Mouse (Mus musculus): Measurements from ENCODE around the gene Clcf1. TPM values are rescaled to one million over a fixed set of nuclear protein-coding genes. Genes with fewer than 3 reads are reported as not detected.

Gene Clcf1
- total RNA-seq, 2 experiments from 2014 or later, result 0.15 TPM; not detected in 1

DNA sequence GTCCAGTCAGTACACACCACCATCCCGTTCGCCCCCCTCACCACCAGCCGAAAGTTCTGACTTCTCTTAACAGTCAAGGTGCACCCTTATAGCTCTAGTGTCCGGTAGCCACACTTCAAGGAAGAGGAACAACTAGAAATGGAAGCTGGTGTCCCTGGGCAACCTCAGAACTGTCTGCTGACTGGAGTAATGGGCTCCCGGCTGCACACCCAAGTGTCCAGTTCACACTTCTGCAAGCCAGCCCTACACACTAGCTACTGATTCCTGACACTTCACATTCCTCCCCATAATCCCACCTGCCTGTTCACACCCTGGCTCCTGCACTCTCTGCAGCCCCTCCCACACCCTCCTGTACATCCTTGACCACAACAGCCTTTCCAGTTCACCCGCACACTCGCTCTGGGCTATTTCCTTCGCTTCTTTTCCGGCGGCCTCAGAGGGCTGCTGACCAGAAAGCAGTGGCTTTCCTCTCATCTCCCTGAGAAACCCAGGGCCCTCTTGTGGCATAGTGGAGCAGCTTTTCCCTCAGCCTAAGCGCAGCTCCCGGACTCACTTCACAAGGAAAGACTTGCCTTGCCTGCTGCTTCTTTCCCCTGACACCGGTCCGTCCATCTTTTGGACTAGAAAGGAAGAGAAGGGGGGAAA, 2.1 kb downstream of the Clcf1 start:
- no peak for ATAC-seq (replicated peaks; ENCODE audit: low FRiP score, poor library complexity, severe bottlenecking)

DNA sequence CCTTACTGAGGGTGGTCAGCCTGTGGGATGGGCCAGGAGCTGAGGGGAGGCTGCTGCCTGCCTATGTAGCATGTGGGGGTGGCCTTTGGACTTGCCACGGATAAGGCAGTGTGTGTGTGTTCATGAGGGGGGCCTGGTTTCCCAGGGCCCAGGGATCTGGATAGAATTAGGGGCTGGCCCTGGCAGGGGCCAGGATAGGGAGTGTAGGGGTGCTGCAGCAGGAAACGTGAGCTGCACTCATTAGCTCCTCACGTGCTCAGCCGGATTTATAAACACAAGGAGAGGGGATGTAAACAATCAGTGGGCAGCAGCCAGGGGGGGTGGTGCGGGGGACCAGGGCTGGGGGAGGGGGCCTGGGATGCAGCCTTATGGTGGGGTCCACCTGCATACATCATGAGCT, 3.1 kb downstream of the Clcf1 start:
- no peak for ATAC-seq (replicated peaks; ENCODE audit: low FRiP score, poor library complexity, severe bottlenecking)

DNA sequence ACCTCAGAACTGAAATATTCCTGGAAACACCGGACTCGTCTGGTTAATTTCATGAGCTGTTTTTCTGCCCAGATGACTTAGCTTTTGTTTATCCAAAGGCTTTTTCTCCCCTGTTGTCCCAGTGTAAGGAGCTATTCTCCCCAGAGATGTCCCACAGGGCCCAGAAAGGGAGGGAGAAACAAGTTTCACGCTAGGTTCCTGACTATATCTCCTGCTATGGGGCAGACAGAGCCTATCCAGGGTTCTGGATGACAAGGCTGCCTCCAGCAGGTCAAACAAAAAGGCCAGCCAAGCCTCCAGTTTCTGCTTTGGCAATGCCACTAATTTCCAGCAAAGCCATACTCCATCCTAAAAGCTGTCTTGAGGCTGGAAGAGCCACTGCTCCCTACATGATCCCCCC, 3.8 kb downstream of the Clcf1 start:
- ATAC-seq (replicated peaks; ENCODE audit: low FRiP score, poor library complexity, severe bottlenecking), result no peak

DNA sequence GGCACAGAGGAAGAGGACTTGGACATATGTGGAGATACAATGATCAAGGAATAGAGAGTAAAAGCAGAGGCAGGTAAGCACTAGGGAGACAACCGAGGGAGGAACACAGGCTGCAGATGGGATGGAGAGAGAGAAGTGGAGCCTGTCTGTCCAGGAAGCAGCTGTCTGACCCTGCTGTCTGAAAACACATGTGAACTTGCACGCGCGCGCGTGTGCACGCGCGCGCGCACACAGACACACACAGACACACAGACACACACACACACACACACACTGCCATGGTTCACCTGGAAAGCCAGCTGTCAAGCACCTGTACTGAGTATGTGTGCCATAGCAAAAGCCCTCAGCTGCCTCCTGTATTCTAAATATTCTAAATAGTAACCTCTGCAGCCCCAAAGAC, 4.3 kb downstream of the Clcf1 start:
- ATAC-seq (replicated peaks; ENCODE audit: low FRiP score, poor library complexity, severe bottlenecking), result no peak

DNA sequence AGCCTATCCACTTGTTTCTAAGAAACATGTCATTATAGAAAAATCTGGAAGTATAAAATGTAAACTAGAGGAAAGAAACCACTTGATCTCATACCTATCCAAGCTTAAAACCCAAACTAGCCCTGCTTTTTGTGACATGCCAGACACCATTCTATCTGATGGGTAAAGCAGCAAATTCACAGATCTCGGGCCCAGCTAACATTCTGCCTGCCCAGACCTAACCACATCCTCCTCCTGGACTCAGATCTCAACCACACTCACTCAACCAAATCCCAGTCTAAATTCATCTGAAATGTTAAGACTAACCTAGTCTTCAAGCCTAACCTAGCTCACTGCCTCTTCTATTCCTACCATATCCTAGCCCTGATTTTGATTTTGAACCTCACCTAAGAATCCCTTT, 4.7 kb downstream of the Clcf1 start:
- ATAC-seq (replicated peaks; ENCODE audit: low FRiP score, poor library complexity, severe bottlenecking), result no peak

DNA sequence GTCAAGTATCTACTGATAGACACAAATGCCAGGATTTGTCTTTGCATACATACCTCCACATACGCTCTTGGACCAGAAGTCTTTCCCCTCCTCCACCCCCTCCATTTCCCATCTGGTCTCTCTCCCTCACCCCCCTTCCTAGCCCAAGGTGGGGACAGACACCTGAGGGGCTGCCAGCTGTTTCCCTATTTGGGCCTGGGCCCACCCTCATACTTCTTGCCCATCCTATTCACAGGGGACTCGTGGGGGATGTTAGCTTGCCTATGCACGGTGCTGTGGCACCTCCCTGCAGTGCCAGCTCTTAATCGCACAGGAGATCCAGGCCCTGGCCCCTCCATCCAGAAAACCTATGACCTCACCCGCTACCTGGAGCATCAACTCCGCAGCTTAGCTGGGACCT, 5.9 kb downstream of the Clcf1 start:
- no peak for ATAC-seq (replicated peaks; ENCODE audit: low FRiP score, poor library complexity, severe bottlenecking)

DNA sequence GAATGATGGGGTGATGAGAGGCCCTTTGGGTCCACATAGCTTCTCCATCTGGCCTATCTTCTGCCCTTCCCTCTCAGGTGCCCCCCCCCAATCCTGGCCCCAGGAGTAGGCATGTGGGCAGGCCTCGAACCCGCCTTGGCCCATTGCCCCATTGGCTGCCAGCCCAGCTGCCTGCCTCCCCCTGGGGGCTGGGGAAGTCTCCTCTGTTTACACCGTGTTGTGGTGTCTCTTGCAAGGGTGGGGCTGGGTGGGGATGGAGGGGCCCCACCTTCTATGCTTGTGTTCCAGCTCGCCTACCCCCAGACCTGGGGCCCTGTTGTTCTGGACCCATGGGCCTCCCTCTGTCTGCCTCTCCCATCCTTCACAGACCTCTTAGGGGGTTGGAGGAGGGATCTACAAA, 6.4 kb downstream of the Clcf1 start:
- ATAC-seq (replicated peaks; ENCODE audit: low FRiP score, poor library complexity, severe bottlenecking), result no peak

DNA sequence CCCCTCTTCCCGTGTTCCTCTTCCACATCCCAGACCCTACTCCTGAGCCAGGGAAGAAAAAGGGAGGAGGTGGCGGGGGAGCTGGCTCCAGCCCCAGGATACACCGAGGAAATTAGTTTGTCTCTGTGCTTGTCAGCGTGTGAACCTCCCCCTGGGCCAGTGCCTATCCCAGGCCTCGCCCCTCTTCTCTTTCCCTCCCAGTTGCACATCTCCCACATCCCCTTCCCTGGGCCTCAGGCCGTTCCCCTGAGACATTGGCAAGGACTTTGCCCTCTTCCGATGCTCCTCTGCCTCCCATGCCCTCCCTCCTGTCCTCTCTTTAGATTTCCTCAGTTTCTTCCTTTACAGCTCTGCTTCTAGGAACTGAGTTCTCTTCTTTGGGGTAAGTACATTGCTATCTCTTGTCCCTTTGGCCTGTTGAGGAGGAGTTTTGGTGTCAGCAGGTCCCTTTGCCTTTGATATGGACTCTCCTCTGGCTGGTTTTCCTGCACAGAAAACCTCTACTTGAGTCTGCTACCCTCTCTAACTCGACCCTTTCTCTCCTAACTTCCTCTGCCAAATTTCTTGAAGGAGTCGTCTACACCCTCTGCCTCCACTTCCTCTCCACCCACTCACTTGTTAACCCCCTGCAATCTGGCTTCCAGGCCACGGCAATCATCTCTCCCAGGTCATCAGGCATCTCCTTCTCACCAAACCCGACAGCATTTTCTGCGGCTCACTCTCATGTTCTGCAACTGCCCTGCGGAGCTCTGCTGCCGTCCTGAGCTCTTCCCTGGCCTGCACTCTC, 7.1 kb downstream of the Clcf1 start:
- ATAC-seq (replicated peaks; ENCODE audit: low FRiP score, poor library complexity, severe bottlenecking), result no peak

DNA sequence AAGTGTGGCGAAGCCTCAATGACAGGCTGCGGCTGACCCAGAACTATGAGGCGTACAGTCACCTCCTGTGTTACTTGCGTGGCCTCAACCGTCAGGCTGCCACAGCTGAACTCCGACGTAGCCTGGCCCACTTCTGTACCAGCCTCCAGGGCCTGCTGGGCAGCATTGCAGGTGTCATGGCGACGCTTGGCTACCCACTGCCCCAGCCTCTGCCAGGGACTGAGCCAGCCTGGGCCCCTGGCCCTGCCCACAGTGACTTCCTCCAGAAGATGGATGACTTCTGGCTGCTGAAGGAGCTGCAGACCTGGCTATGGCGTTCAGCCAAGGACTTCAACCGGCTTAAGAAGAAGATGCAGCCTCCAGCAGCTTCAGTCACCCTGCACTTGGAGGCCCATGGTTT, 8.1 kb downstream of the Clcf1 start:
- ATAC-seq (replicated peaks; ENCODE audit: low FRiP score, poor library complexity, severe bottlenecking), result no peak

DNA sequence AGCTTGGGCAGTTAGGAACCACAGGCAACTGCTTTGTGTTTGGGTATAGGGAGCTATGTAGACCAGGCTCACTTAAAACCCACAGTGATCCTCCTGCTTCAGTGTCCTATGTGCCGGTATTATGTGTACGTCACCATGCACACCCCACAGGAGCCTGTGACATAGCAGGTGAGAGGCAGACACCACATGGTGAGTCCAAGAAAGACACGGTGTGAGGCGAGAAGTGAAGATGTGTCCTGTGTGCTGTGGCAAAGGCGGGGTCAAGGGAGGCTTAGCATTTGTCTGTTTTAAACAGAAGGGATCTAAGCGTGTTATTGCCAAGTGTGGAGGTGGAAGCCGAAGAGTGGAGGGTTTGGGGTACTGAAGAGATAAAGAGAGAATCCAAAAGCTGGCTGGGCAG, 12.7 kb downstream of the Clcf1 start:
- no peak for ATAC-seq (replicated peaks; ENCODE audit: low FRiP score, poor library complexity, severe bottlenecking)

DNA sequence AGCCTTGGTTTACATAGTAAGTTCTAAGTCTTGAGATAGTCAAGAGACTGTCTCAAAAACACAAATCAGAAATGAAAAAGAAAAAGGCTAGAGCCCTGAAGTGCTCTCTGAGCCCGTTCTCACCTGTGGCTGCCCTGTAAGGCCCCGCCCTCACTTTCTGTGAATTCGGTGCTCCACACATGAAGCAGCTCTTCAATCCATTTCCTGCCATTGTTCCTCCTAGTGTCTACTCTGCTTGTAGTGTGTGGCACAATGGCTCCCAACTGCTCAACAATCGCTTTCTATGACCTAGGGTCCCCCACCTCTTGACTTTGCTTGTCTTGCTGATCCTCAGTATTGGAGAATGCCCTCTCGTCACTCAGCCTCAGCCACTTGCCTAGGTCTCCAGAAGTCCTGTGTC, 13.4 kb downstream of the Clcf1 start:
- no peak for ATAC-seq (replicated peaks; ENCODE audit: low FRiP score, poor library complexity, severe bottlenecking)

DNA sequence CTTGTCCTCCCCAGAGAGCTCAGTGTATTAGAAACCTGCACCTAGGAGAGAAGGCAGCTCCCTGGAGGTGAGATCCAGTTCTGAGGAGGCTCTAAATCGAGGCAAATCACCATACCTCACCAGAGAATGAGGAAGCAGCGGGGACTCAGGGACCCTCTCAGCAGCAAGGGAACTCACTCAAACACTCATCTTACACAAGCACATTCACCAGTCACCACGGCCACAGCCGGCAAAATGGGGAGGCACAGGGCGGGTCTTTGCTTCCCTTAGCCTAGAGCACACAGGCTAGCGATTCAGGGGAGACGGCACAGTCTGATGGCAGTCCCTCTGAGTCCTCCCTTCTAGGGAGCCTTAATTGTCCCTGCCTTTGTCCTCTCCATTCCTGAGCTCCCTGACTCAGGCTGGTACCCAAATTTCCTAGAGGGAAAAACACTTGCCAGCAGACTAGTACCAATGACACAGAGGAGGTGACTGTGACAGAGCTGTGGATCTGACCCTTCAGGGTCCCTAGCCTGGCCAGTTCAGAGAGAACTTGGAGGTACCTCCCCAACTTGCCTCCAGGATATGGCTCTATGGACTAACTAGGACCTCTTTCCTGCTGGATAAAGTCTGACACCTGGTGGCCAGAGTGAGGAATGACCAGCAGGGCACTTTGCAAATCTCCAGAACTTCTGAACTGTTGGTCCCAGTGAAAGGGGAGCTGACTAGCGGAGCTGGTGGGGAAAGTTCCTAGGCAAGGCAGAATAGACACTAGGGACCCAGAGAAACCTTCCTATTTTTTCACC, 14.0 kb downstream of the Clcf1 start:
- peak; percentile 52 for ATAC-seq (replicated peaks; ENCODE audit: low FRiP score, poor library complexity, severe bottlenecking)

DNA sequence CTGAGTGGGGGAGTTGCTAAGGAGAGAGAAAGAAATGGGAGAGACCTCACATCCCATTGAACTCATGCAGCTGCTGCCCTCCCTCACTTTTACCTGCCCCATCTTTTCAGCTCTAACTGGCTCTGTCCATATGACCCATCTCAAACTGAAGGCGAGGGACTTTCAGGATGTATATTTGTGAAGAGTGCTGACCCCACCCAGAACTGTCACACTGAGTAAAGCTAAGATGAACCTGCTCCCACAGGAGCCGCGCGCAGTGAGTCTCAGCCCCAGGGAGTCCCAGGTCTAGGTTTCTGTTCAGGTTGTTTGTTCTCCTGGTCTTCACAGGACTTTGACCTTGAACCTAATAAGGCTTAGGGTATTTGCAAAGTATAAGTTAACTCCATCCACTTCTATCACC, 14.9 kb downstream of the Clcf1 start:
- no peak for ATAC-seq (replicated peaks; ENCODE audit: low FRiP score, poor library complexity, severe bottlenecking)

DNA sequence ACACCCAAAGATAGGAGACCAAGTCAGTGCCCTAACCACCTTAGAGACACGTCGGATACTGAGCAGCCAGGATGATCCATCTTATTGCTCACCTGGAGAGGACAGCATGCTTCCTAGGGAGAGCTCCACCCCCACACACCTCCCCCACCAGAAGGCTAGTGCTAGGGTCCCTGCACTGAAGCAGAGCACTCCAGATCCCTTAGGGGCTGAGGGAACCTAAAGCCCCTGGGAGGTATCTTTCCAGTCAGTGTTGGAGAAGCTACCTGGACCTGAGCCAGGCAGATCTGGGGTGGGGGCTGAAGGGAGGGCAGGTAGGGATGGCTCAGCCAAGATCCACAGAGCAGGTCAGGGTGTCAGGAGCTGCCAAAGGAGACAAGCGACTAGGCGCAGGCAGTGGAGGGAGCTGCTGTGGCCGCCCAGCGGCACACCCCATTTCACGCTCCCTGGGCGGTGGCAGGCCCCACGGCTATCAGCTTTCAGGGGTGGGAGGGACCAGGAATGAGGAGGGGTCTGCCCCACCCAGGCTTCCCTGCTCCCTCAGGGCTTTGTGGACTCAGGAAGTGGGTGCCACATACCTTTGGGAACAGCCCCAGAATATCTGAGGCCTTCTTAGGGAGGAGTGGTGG, 15.5 kb downstream of the Clcf1 start:
- ATAC-seq (replicated peaks; ENCODE audit: low FRiP score, poor library complexity, severe bottlenecking), result no peak

DNA sequence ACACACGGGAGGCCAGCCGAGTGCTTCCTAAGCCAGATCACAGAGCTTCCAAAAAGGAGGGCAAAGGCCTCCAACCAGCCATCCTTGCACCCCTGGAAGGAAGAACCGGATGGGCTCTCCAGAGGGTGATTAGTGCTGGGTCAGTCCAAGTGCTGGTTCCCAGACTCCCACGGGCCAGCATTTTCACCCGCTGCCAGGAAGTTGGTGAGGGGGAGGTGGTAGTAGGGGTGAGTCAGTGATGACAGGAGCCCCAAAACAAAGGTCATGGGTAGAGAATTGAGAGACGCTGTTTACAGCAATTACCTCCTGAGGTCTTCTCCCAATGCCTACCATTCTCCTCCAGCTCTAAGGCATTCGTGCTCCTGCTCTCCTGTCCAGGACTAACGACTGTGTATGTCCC, 16.4 kb downstream of the Clcf1 start:
- no peak for ATAC-seq (replicated peaks; ENCODE audit: low FRiP score, poor library complexity, severe bottlenecking)

DNA sequence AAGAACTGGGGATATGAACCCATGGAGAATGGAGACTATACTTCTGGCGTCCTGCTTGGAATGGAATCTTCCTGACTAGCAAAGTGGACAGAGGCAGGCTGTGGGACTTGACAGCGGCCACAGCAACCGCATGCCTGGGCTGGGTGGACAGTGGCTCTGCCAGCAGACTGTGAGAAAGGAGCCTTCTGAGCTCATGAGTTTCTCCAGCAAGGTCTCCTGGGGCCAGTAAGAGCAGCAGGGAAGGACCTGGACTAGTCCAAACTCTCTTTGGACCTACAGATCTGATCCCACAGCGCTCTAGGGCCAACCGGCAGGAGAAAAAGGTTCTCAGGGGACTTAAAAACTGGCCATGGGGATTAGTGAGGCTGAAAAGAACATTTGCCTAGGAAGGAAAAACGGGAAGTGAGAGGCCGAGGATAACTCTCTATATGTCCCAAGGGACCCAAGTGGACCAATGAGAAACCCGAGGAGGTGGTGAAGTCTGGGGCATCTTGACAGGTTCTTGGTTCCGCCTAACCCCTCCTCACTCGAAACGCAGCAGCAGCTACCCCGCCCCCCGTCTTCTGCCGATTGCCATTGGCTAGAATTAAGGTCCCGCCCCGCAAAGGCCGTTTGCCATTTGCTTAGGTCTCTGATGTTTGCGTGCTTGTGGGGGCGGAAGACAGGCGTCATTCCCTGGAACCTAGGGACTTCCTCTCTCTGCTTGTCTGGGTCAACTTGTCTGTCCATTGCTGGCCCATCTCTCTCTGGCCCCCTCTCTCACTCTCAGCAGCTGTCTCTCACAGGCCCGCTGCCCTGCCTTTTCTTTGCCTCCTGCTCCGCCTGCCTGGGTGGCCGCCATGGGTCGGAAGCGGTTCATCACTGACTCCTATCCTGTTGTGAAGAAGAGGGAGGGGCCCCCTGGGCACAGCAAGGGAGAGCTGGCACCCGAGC, 17.5 kb downstream of the Clcf1 start, which contains the start of gene Pold4:
Gene Pold4, plus strand, starts transcription at position 647 of the 933 bp plus-strand sequence.
- peak; percentile 90 for ATAC-seq (replicated peaks; ENCODE audit: low FRiP score, poor library complexity, severe bottlenecking)

DNA sequence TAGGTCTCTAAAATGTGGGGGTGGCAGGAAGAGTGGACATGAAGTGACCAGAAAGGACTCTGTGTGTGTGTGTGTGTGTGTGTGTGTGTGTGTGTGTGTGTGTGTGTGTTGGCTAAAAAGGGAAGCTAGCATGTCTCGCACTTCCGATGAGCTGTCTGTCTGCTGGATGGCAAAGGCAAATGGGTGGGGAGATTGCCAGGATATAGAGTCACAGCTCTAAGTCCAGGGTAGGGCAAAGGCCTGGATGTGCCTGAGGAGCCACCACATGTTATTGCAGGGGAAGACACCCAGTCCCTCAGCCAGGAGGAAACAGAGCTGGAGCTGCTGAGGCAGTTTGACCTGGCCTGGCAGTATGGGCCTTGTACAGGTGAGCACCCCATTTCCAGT, 18.1 kb downstream of the Clcf1 start:
- 0 out of 2 replicates have a peak, but pooled peaks have one; percentile 4 for ATAC-seq (replicated peaks; ENCODE audit: low FRiP score, poor library complexity, severe bottlenecking)

DNA sequence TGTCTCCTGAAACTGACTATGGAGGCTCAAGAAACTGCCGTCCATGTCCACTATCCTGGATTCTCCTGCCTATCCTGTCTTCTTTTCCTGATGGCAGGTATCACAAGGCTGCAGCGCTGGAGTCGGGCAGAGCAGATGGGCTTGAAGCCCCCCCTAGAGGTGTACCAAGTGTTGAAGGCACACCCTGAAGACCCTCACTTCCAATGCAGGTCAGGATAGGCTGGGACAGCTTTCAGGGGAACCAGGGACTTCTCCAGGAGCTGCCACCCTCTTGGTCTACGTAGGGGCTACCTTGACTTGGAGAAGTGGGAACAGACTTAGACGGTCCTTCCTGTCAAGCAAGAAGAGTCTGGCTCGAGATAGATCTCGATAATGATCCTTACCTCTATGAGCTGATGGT, 18.6 kb downstream of the Clcf1 start:
- ATAC-seq (replicated peaks; ENCODE audit: low FRiP score, poor library complexity, severe bottlenecking), result no peak

DNA sequence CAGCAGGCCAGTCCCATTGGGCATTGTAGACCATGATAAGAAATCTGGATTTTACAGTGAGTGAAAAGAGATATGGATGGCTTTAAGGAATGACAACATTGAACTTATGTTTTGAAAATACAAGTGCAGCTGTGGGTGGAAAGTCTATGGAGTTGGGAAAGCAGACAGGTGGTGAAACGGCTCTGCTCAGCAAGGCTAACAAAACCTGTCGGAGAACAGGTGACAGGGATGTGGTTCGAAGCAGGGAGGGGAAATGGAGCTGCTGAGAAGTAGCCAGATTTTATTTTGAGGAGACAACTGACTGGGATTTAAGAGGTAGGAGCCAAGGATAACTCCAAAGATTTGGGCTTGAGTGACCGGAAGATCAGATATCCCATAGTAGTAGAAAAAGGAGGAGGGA, 20.5 kb downstream of the Clcf1 start:
- ATAC-seq (replicated peaks; ENCODE audit: low FRiP score, poor library complexity, severe bottlenecking), result no peak

All from erythroid progenitor cell, adult 5-6 weeks (primary cell).